Mouse (Mus musculus) c-Kit-positive CD71-positive TER-119-negative erythroid progenitor cells, embryonic 14.5 days (primary cell): ENCODE results near the gene Kcnn1.
A peak's percentile ranks its signal among the peaks of the same experiment; 100 is the strongest.

Source experiments
- DNase-seq: peaks from one replicate; pipeline ENCODE4 v3.0.0-alpha.2; 2013; ENCODE audit warnings: low read depth

Gene Kcnn1

GRCm38 (mm10) chr8:70868559-70869198, 5.6 kb upstream of the Kcnn1 start:
- DNase-seq = no peak

GRCm38 (mm10) chr8:70866566-70866965, 3.5 kb upstream of the Kcnn1 start:
- DNase-seq = no peak

GRCm38 (mm10) chr8:70866001-70866520, 3.0 kb upstream of the Kcnn1 start:
- no peak for DNase-seq

GRCm38 (mm10) chr8:70865350-70866000, 2.4 kb upstream of the Kcnn1 start:
- DNase-seq = peak; percentile 100

GRCm38 (mm10) chr8:70864712-70865221, 1.7 kb upstream of the Kcnn1 start:
- no peak for DNase-seq

GRCm38 (mm10) chr8:70863956-70864711, 1.1 kb upstream of the Kcnn1 start:
- no peak for DNase-seq

- DNase-seq = no peak
Measured at GRCm38 (mm10) chr8:70857516-70857915, 5.5 kb downstream of the Kcnn1 start.

- DNase-seq = no peak
Measured at GRCm38 (mm10) chr8:70856541-70857197, 6.4 kb downstream of the Kcnn1 start.

GRCm38 (mm10) chr8:70856028-70856427, 7.0 kb downstream of the Kcnn1 start:
- no peak for DNase-seq

- no peak for DNase-seq
Measured at GRCm38 (mm10) chr8:70853863-70854262, 9.2 kb downstream of the Kcnn1 start.

GRCm38 (mm10) chr8:70852595-70853231, 10.3 kb downstream of the Kcnn1 start:
- no peak for DNase-seq

- no peak for DNase-seq
Measured at GRCm38 (mm10) chr8:70851837-70852236, 11.2 kb downstream of the Kcnn1 start.

GRCm38 (mm10) chr8:70850947-70851346, 12.1 kb downstream of the Kcnn1 start:
- DNase-seq = no peak

- DNase-seq = no peak
Measured at GRCm38 (mm10) chr8:70850132-70850845, 12.8 kb downstream of the Kcnn1 start.

- DNase-seq = no peak
Measured at GRCm38 (mm10) chr8:70849333-70849990, 13.6 kb downstream of the Kcnn1 start.

- no peak for DNase-seq
Measured at GRCm38 (mm10) chr8:70846371-70847154, 16.5 kb downstream of the Kcnn1 start.

GRCm38 (mm10) chr8:70845108-70845507, 17.9 kb downstream of the Kcnn1 start:
- no peak for DNase-seq

GRCm38 (mm10) chr8:70844523-70844922, 18.5 kb downstream of the Kcnn1 start:
- no peak for DNase-seq

GRCm38 (mm10) chr8:70843941-70844340, 19.1 kb downstream of the Kcnn1 start:
- DNase-seq = no peak
